Mouse (Mus musculus) thymus, adult 2 months (tissue): ENCODE results near the gene Sufu. TPM values are rescaled to one million over a fixed set of nuclear protein-coding genes. Genes with fewer than 3 reads are reported as not detected.

Experiments
- DNase-seq: peaks from one replicate; pipeline ENCODE4 v3.0.0; 2021
- H3K27ac ChIP-seq: fragments of 200-500 bp; 2 replicates; pipeline ENCODE4 v1.5.1; 2012; ENCODE audit warnings: low read length, control low read depth; ENCODE audit not compliant: control insufficient read depth, insufficient read depth
- H3K27me3 ChIP-seq: fragments of 200-500 bp; 2 replicates; pipeline ENCODE4 v1.6.1; 2012; ENCODE audit warnings: mild to moderate bottlenecking, low read length, moderate library complexity, mixed read lengths; ENCODE audit not compliant: control insufficient read depth, insufficient read depth
- H3K36me3 ChIP-seq: fragments of 200-500 bp; 2 replicates; pipeline ENCODE4 v1.6.1; 2012; ENCODE audit warnings: mild to moderate bottlenecking, low read length, moderate library complexity; ENCODE audit not compliant: control insufficient read depth, insufficient read depth
- H3K4me1 ChIP-seq: fragments of 200-500 bp; replicated peaks from 2 replicates; pipeline ENCODE4 v1.6.1; 2012; ENCODE audit warnings: low read length; ENCODE audit not compliant: control insufficient read depth, insufficient read depth
- H3K4me3 ChIP-seq: fragments of 200-500 bp; 2 replicates; pipeline ENCODE4 v1.5.1; 2012; ENCODE audit warnings: mild to moderate bottlenecking, low read length, control low read depth, moderate library complexity; ENCODE audit not compliant: control insufficient read depth, insufficient read depth
- CTCF ChIP-seq: fragments of 200-500 bp; IDR thresholded peaks from 2 replicates; pipeline ENCODE4 v1.5.1; 2012; ENCODE audit warnings: mild to moderate bottlenecking, control low read depth, low read length, moderate library complexity, borderline replicate concordance; ENCODE audit not compliant: control insufficient read depth, poor library complexity, insufficient read depth; ENCODE audit errors: extremely low read depth
- POLR2A ChIP-seq: fragments of 200-500 bp; IDR thresholded peaks from 2 replicates; pipeline ENCODE4 v1.6.1; 2012; ENCODE audit warnings: mild to moderate bottlenecking, low read length, control low read depth, moderate library complexity; ENCODE audit not compliant: control insufficient read depth, poor library complexity, insufficient read depth; ENCODE audit errors: extremely low read depth
- WGBS: fragments of 180-500 bp; shearing (Covaris S2); methylation state at CpG from one replicate; pipeline ENCODE4 v1.1.7; 2018; 5-methylcytosine and 5-hydroxymethylcytosine counted together
- polyA plus RNA-seq: library from polyadenylated mRNA; depleted of rRNA; stranded (reverse); fragments of >200 nt; gene quantifications from 2 replicates; pipeline ENCODE4 v1.2.3, GENCODE M21; 2012

Sufu gene
- polyA plus RNA-seq, 1 experiment, result 31.3 TPM

DNA sequence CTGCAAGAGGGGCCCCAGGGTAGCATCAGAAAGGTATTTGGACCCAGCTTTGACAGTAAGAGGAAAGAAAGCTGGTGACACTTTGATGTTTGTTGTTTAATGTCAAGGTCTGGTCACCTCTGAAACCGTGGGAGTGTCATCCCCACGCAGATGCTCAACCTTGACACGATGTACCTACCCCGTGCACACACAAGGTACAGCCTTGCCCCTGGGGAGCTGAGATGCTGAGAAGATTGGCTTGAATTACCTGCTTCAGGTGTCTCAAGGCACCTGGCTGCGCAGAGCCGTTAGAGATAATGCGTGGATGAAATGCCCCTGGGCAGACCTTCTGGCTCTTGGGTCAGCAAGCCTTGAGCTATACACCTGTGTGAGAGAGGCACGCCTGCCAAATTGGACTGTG is 17.8 kb downstream of the Sufu start:
- H3K4me1 ChIP-seq, result no peaks in the 10 kb centered on the region
- no peaks in the 10 kb centered on the region for H3K27me3 ChIP-seq
- 97% methylated on average over 8 of the region's 8 CpGs for WGBS
- no peak overlapping the region for H3K27ac ChIP-seq
- H3K36me3 ChIP-seq, result no peaks in the 10 kb centered on the region
- no peak for DNase-seq
- H3K4me3 ChIP-seq, result no peak overlapping the region
- TF ChIP-seq CTCF, result no peak
- TF ChIP-seq POLR2A, result no peak

DNA sequence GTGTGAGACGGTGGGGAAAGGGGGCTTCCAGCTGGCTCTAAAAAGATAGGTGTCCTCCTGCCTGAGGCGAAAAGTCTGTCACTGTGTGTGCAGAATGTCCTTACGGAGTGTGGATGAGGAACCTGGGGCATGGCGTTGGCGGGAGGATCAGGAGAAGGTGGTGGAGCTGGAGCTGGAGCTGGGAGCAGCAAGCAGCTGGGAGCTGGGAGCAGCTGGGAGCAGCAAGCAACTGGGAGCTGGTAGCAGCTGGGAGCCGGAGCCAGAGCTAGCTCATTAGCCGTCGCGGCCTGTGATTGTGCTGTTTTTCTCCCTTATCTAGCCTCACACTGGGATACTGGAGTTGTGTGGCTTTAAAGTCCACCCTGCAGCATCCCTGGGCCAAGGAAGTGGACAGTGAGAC is 19.6 kb downstream of the Sufu start:
- H3K27me3 ChIP-seq, result no peaks in the 10 kb centered on the region
- TF ChIP-seq CTCF (no peak), POLR2A (no peak)
- 97% methylated on average over 9 of the region's 9 CpGs for WGBS
- no peak overlapping the region for H3K27ac ChIP-seq
- H3K4me1 ChIP-seq, result no peaks in the 10 kb centered on the region
- no peak for DNase-seq
- H3K4me3 ChIP-seq, result no peak overlapping the region
- H3K36me3 ChIP-seq, result no peaks in the 10 kb centered on the region

DNA sequence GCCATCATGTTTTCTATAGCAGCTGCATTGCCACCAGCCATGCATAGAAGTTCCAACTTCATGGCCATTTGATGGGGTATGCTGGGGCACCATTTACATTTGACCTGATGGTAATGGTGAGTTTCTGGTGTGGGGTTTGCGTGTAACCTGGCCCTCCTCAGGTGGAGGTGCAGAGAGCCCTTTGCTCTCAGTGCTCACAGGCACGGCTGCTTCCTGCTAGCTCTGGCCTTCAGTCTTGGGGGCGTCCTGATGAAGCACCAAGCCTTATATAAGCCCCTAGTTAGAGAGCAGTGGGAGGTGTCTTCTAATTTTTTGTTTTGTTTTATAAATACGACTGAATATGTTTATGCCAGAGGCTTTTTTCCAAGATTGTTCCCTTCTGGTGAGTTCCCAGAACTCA is 21.4 kb downstream of the Sufu start:
- TF ChIP-seq CTCF, result no peak
- TF ChIP-seq POLR2A, result no peak
- Histone ChIP-seq H3K36me3 (no peaks in the 10 kb centered on the region), H3K4me1 (no peaks in the 10 kb centered on the region), H3K27ac (no peak overlapping the region), H3K27me3 (no peaks in the 10 kb centered on the region), H3K4me3 (no peak overlapping the region)
- DNase-seq, result no peak
- WGBS, result 93% methylated on average over 4 of the region's 4 CpGs

DNA sequence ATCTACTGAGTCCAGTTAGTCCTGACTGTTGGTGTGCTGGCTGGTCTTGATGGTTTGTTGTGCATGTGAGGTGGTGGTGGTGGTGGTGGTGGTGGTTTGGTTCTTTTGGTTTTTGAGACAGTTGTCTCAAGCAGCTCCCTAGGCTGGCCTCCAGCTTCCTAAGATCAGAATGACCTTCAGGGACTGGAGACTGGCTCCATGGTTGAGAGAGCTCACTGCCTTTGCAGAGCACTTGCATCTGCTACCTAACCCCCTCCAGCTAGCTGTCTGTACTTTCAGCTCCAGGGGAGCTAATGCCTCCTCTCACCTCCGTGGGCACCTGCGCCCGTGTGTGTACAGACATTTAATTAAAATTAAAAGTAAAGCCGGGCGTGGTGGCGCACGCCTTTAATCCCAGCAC is 23.7 kb downstream of the Sufu start:
- no peak overlapping the region for H3K27ac ChIP-seq
- 97% methylated on average over 7 of the region's 7 CpGs for WGBS
- H3K4me3 ChIP-seq, result no peak overlapping the region
- no peaks in the 10 kb centered on the region for H3K27me3 ChIP-seq
- DNase-seq, result no peak
- H3K36me3 ChIP-seq, result peaks cover 6% of the 10 kb centered on the region; the same call in 1 of the 2 replicates
- TF ChIP-seq CTCF, result no peak
- TF ChIP-seq POLR2A, result no peak
- H3K4me1 ChIP-seq, result no peaks in the 10 kb centered on the region

DNA sequence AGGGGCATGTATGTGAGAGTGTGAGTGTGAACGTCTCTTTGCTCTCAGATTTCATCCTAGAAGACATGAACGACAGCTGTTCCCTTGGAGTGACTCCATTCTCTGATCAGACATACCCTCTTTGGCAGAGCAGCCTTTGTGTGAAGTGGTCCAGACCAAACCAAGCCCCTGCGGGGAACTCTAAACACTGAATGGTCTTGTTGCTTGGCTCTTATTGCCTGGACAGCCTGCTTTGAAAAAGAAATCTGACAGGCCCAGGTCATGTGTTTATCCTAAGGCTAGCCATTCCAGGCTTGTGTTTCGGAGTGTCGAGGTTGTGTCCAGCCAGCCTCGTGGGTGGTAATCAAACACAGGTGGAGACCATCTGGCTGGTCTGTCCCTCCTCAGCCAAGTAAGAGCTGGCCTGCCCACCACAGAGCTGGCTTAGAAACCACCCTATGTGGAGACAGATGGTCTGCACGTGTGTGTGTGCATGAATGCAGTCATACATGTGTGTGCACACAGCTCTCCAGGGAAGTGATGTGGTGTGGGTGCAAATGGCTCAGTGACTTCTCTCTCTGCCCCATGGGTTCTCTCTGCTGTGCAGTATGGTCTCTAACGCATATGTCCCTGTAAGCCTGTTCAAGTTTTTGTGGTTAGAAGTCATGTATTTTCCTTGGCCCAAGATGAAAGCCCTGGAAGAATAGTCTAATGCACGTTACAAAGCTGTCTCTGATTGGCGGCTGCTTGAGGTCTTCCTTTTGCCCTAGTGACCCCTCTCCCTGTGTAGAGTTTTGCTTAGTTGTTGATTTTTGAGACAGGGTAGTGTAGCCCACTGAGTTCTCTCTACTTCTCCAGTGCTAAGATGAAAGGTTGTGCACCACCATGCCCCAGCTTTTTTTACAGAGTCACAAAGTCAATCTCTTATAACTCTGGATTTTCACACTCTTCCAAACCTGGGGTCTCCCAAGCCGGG is 26.0 kb downstream of the Sufu start:
- Histone ChIP-seq H3K27ac (no peak overlapping the region), H3K27me3 (no peaks in the 10 kb centered on the region), H3K36me3 (peaks cover 15% of the 10 kb centered on the region; the same call in 1 of the 2 replicates), H3K4me1 (no peaks in the 10 kb centered on the region), H3K4me3 (no peak overlapping the region)
- no peak for DNase-seq
- WGBS, result 85% methylated on average over 11 of the region's 11 CpGs
- no peak for TF ChIP-seq CTCF
- TF ChIP-seq POLR2A, result no peak

DNA sequence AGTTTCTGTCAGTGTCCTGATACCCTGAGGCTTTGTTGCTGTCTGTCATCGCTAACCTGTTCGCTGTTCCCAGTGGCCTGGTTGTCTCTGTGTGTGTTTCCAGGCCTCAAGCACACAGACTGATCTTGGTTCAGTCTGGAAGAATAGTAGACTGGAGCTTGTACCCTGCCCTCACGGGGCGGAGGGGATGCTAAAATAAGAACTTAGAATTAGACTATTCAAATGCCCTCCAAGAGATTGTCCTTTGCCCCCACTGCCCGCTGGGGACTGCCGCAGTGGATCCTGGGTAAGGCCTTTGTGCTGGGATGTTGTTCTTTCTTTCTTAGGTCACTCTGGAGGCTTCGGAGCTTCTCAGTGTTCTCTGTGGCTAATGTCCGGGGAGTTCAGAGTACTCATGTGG is 28.6 kb downstream of the Sufu start:
- H3K27me3 ChIP-seq, result no peaks in the 10 kb centered on the region
- H3K4me3 ChIP-seq, result no peak overlapping the region
- 98% methylated on average over 8 of the region's 8 CpGs for WGBS
- no peak overlapping the region for H3K27ac ChIP-seq
- DNase-seq, result no peak
- no peak for TF ChIP-seq POLR2A
- no peak for TF ChIP-seq CTCF
- peaks cover 15% of the 10 kb centered on the region; the same call in 1 of the 2 replicates for H3K36me3 ChIP-seq
- H3K4me1 ChIP-seq, result no peaks in the 10 kb centered on the region

DNA sequence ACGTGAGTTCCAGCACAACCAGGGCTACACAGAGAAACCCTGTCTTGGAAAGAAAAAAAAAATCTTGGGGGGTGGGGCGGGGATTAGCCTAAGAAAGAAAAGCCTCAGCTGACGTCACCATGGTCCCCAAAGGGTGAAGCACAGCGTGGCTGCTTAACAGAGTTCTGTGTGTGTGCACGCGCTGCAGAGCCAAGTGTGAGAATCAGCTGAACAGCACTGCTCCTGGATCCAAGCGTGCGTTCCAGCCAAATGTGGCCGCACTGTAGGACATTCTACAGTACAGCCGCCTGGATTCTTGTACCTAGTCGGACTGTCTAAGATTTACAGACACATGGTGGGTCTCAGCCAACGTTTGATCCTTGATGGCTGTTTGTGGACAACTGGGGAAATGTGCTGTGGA is 29.8 kb downstream of the Sufu start:
- peaks cover 15% of the 10 kb centered on the region; the same call in 1 of the 2 replicates for H3K36me3 ChIP-seq
- no peak overlapping the region for H3K4me3 ChIP-seq
- TF ChIP-seq POLR2A, result no peak
- H3K4me1 ChIP-seq, result no peaks in the 10 kb centered on the region
- 96% methylated on average over 12 of the region's 12 CpGs for WGBS
- H3K27me3 ChIP-seq, result no peaks in the 10 kb centered on the region
- no peak overlapping the region for H3K27ac ChIP-seq
- DNase-seq, result no peak
